Mouse (Mus musculus) gastrocnemius, postnatal 4 days (tissue): ENCODE results near the gene Rad52. TPM values are rescaled to one million over a fixed set of nuclear protein-coding genes. Genes with fewer than 3 reads are reported as not detected.

Source experiments
- DNase-seq, 2 experiments: peaks; one replicate each; pipeline ENCODE4 v3.0.0; 2021 to 2022; ENCODE audit warnings: low spot score in 2 of 2, mixed read lengths in 2 of 2
- long read RNA-seq, 2 experiments: library from polyadenylated mRNA; stranded (forward); transcript quantifications; one replicate each; pipeline ENCODE4 v2.0.0; 2021
- total RNA-seq, 2 experiments: library from RNA; stranded (reverse); gene quantifications; 2 replicates each; pipeline ENCODE4 v1.2.3; 2021

Rad52 gene
- 10 to 100 TPM; 16.1 to 23.5 TPM for total RNA-seq
- long read RNA-seq, experiment 1, partial matches to known transcripts, result 0 of 10 reads
- long read RNA-seq, experiment 1, other reads (novel, unspliced or antisense), result 9 of 10 reads
- long read RNA-seq, experiment 2, partial matches to known transcripts, result 4 of 12 reads
- long read RNA-seq, experiment 2, other reads (novel, unspliced or antisense), result 7 of 12 reads

DNA sequence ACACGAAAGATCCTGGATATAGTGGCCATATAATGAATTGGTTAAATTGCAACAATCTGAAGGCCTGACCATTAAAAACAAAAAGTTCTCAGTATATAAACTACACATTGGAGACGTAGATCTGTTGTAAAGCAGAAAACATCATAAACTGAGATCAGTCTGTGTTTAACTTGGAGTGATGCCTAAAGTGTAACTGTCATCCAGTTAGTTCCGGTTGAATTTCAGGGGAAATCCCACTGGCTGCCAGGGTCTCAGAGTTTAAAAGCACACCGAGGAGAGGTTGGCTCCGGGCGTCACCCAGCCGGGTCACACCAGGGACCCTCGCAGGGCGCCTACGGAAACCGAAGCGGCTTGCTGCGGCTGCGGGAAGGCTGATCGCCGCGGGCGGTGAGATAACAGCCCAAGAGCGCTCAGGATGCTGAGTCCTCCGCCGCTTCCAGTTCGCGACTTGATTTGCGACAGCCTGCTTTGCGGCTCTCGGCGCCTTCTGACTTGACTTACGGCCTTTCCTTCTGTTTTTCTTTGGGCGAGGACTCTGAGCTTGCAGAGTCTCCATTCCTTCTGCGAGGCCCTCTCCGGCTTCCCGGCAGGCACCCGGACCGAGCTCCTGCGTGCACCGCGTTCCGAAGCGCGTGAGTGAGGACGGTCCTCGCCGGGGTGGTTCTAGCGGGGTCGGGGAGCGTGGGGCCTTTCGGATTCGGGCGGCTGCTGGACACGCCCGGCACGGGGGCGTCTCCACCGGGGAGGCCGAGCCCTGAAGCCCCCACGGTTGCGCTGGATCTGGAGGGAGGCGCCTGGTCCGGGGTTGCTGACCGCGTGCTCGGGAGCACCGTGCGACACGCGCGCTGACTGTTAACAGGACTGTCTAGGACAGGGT lies at the start of gene Rad52:
Rad52 (plus strand) TSS at position 495 of the 877 bp plus-strand sequence.
- DNase-seq, result peak; percentile 62 to 84

DNA sequence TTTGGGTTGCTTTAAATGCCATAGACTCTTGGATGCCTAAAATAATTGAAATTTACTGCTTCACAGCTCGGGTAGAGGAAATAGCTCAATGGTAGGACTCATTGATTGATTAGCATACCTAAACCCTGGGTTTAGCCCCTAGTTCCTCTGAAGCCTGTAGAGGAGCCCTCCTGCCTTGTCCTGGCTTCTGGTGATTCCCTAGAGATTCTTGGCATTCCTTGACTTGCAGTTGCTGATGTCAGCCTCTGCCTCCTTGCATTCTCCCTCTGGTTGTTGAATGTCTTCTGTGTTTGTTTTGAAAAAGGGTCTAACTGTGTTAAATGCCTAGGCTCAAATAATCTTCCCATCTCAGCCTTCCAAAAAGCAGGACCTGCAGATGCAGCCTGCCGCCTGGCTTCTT lies 48.3 kb upstream of the Rad52 start:
- no peak for DNase-seq

DNA sequence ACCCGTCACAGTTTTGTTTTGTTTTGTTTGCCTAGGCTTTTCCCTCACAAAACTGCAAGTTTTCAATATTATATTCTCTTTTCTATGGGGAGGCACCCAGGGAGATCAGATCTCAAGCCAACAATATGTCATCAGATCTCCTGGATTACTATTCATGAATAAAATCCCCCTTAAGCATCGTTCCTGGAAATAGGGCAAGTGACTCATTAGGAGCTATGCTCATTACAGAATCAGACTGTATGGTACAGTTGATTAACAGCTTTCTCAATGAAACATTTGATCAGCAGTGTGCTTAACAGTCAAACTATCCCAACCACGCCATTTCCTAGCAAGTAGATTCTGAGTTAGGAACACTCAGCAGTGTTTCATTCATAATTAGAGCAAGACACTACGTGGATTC lies 47.0 kb upstream of the Rad52 start:
- DNase-seq, result no peak

DNA sequence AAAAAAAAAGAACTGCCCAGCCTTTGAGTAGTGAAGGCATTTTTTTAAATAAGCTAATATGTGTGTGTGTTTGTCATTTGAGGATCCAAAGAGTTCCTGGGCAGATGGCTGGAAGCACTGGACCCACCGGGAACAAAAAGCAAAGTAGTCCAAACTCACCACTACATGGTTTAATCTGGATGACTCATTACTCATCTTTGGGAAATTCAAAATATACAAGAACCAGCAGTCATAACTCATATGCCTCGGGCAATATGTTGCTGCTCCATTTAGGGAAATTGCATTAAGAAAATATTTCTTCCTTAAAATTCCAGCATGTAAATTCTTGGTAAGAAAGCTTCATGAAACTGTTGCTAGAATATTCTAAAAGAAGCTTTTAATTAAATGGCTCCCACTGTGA lies 42.3 kb upstream of the Rad52 start:
- no peak for DNase-seq

DNA sequence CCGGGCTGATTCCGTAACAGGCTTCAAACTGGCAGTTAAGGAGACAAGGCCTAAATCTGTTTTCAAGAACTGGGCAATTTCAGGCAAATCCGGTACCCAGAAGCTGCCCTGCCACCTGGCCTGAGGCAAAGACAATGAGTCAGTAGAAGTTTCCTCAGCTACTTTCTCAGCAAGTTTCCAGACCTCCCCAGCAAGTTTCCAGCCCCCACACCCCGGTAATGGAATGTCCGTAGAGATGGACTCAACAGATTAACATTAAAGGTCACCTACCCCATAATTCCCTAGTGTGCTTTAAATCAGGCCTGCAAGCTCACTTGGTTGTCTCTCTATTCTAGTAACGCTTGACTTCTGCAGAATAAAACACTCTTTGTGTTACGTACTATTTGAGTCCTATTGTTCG lies 41.0 kb upstream of the Rad52 start:
- no peak for DNase-seq

DNA sequence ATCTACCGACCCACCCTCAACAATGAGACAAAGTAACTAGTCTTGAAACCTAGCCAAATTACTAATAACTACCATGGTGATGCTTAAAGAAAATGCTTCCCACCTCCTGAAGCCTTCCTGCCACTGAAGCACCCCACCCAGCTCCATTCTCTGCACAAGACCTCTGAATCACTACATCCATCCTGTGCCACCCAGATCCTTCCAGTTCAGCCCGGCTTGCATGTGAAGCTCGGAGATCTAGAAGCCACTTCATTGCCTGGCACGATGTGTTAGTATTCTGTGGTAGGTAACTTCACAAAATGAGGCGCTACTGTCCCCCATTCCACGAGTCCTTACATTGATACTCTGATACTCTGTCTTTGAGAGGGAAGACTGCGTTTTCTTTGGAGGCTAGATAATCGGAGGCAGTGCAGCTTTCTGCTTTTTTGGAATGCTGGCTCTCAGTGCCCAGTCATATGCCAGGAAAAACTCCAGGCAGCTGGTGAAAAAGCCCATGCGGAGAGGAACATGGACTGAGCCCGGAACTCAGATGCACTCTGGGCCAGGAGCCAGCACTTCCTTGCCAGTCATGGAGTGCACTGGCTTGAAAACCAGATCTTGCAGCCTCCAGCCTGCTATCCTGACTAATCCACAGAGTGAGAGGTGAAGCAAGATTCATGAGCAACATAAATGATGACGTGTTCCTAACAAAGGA lies 38.0 kb upstream of the Rad52 start:
- DNase-seq, result peak; percentile 39 to 76

DNA sequence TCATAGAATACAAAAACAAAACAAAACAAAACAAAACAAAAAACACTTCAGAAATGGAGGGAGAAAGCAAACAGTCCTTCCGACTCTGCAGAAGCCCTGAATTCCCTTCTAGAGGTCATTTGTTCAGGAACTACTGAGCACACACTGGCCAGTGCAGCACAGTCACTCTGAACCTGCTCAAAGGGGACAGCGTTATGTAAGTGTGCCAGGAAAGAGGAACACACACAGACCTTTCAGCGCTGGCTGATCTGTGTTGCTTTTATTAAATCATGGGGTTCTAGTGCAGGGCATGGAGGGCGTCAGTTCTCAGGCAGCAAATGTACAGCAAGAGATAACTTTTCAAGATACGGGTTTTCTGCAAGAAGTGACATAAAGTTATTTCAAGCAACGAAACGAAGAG lies 19.3 kb upstream of the Rad52 start:
- no peak for DNase-seq

DNA sequence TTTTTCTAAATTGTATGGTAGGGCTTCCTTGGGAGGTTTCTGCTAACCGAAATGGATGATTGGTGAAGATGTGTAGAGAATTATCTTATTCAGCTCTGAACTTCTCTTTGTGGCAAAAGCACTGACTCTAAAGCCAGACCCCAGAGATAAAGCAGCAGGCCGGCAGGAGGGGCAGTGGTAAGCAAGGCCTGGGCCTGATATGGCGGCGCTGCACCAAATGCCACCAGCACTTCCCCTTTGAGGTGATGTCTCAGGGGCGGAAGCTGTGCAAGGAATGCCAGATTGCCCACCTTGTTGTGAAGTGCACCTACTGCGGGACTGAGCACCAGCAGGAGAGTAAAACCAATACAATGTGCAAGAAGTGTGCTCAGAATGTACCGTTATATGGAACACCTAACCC lies 9.8 kb upstream of the Rad52 start:
- no peak for DNase-seq

DNA sequence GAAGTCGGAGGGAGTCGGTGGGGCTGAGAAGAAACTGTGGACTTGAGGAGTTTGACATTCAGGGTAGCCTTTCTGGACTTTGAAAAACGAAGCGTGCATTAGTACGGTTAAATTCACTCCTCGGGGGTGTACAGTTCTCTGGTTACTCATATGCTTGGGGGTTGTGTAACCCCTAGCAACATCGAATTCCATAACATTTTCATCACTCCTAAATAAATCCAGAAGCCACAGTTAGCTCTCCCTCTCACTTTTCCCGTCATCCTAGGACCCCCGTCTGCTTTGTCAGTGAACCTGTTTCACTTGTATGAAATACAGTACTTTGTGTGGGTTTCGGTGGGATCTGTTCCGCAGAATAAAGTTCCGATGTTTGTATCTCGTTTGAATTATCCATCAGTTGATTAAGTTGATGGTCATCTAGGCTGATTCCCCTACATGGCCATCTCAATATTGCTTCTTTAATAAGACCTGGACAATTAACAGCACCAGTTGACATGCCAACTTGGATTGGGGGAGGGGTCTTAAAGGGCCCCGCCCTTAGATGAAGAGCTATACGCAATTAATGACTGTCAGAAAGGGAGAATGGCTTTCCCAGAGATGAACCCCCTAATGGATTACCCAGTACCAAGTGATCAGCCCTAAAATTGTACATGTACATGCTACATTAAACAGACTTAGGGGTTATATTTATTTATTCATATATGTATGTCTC lies 737 bp downstream of the Rad52 start:
- DNase-seq, result no peak

DNA sequence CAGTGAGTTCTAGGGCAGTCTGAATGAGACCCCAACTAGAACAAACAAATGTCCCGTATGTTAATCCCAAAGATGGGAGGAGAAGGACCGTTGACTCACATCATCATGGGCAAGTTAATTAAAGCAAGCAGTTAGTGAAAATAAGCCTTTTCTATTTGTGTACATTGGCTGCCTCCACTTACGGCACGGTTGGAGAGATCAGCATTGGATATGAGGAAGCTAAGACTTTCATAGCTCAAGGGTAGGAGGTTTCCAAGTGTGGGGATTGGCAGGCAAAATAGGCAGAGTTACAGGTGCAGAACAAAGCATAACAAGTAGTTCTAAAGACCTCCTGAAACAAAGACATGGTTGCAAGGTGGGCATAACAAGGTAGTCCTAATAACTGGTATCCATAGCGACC lies 3.0 kb downstream of the Rad52 start:
- DNase-seq, result no peak

DNA sequence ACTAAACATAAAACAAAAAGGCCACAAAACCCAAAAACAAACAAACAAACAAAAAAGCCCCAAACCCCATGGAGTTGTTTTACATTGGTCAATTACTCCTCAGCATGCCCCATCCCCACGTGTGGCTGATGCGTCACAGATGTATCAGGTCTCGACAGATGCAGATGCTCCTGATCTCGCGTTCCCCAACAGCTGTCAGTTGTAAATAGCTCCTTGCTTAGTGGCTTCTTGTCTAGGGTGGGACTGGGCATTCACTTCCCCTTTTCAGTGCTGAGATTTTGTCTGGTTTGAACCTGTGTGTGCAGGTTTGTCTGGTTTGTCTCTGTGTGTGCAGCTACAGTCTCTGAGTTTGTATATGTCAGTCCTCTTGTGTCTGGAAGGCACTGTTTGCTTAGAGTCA lies 9.5 kb downstream of the Rad52 start:
- DNase-seq, result no peak

DNA sequence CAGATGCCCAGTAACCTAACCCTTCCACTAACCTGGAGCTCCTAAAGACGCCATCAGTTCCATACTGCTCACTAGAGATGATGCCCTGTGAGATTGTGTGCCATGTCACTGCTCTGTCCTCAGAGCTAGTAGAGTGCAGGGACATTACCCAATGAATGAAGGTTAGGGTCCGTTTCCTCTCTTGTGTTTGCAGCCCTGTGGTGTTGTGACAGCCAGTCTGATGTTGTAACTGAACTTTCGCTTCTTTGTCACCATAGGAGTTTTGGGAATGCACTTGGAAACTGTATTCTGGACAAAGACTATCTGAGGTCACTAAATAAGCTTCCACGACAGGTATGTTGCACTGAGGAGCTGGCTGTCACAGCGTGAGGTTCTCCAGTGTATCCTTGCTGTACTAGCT lies 13.2 kb downstream of the Rad52 start:
- no peak for DNase-seq

DNA sequence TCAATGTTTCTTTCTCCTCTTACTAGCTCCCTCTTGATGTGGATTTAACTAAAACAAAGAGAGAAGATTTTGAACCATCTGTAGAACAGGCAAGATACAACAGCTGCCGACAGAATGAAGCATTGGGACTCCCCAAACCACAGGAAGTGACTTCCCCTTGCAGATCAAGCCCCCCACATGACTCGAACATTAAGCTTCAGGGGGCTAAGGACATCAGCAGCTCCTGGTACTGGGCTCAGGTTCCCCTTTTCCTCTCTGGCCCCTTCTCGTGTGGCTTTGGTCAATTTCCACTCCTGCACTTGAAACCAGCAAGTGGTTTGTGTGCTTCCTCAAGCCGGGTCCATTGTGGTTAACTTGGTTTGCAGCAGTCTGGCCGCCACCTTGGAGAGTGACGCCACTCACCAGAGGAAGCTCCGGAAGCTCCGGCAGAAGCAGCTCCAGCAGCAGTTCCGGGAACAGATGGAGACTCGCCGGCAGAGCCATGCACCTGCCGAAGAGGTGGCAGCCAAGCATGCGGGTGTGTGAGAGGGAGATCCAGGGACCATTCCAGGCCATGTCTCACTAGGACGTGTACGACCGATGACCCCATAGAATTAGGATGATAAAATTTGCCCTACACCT lies 16.2 kb downstream of the Rad52 start:
- DNase-seq, result no peak

DNA sequence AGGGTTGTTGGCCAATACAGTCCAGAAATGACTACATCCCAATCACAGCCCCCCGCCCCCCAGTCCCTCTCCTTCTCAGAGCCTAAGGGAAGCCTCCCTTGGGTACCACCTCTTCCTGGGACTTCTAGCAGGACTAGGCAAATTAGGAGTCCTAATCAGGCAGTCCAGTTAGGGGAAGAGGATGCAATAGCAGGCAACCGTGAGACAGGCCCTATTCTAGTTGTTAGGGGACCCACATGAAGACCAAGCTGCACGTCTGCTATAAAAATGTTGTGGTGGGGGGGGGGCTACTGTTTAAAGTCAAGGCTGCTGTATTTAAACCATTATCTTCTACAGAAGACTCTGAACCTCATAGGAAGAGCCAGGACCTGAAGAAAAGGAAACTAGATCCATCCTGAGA lies 19.6 kb downstream of the Rad52 start:
- DNase-seq, result no peak

DNA sequence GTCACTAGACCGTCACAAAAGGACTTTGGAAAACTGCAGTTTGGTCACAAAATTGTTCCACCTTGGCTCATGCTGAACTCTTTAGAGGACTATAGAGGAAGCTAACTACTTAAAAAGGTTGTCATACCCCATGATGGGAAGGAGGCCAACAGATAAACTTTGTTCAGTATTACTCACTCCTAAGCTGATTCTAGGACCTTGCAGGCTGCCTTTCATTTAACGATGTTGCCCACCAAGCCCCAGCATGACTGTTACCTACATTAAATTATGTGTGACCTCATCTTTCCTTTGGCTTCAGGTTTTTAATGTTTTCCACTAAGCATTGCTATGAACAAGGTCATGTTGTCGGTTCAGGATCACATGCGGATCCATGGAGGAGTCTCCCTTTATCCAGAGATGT lies 20.0 kb downstream of the Rad52 start:
- no peak for DNase-seq

DNA sequence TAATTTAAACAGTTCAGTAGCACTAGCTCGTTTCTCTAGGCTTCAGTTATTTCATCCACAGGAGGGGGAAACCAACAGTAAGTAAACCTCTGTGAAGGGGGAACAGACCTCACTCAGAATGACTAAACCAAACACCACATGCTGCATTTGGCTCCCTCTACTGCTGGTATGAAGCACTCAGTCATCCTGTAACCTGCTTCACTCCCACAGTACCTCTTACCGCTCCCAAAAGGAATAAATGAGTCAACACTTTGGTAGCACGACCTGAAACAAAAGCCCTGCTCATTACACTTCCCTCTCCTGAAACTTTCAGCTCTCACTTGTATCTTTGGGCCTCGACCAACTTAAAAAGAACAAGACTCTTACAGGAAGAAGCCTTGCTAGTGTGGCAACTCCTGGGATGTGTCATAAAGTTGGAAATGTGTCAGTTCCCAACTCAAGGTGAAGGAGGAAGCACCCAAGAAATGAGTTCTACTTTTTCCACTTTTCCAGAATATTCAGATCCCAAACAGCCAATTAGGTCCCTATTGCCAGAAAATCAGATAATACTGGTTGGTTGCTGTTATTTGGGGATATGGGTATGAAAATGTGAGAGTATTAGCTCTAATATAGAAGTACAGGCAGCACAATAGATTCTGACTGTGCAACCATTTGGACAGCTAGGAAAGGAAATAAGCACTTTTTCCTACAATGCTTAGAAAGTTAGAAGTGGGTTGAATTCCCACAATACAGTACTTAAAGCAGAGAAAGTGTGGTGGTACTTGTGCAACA lies 21.9 kb downstream of the Rad52 start:
- no peak for DNase-seq
